Mouse (Mus musculus) gastrocnemius, postnatal 25 days (tissue): ENCODE results near the gene Macc1. TPM values are rescaled to one million over a fixed set of nuclear protein-coding genes. Genes with fewer than 3 reads are reported as not detected.

ENCODE experiments used
- DNase-seq: peaks from one replicate; pipeline ENCODE4 v3.0.0; 2022
- total RNA-seq, 2 experiments: library from RNA; stranded (reverse); gene quantifications; 1 replicate in 1 of 2; 2 replicates in 1 of 2; pipeline ENCODE4 v1.2.3; 2021

Macc1 gene
- total RNA-seq, 2 experiments from 2014 or later = not detected

DNA sequence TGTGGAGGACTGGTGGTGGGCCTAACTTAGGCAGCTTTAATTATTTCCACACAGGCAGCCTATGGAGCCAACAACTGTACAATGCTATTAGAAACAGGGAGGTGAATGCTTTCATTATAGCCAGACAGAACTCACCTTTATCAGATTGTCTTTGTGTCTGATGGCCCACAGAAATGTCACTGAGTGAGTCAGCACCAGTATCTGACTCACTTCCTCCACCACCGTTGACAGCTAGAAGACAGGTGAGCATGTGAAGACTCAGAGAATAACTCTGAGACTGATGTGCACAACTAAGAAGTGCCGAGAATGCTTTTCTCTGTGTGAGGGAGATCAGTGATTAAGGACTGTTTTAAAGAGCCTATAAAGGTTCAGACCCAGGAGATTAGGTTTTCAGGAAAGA, 73.9 kb downstream of the Macc1 start:
- DNase-seq = no peak

DNA sequence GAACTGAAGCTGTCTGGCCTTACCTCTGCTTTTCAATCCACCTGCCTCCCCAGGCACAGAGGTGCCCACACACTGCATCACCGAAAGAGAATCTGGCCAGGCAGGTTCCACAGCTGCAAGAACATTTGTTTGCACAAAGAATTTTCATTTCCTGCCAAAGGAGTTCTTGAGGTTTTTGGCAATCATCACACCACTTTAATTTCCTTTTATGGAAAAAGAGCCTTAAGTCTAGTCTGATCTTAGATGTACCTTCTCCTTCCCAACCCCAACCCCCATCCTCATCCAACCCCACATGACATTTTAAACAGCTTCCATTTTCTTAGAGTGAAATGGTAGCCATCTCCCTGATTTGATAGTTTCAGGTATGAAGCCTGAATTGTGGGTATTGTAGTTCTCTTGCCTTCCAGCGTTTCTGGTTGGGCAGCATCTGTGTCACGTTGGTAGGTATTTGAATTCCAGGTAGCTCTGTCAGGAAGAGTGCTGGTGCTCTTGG, 76.2 kb downstream of the Macc1 start:
- no peak for DNase-seq

GRCm38 (mm10) chr12:119398046-119398659, 84.1 kb downstream of the Macc1 start:
- no peak for DNase-seq

GRCm38 (mm10) chr12:119402273-119402672, 88.2 kb downstream of the Macc1 start:
- DNase-seq = no peak

DNA sequence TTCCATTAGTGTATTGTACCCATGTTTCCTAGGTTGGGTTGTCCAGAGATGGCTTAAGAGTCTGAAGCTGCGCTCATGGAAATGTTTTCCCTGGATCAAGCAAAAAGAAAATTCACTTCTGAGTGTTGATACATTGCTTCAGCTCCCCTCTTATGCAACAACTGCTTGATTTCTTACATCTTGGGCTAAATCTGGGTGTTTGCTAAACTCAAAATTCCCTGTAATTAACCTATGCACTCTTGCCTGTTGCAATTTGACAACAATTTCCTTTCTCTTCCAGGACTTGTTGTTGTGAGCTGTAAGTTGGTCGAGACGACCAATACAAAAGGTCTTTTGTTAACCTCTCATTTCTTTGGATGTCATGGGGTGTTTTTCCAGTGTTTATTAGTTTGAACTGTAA, 88.7 kb downstream of the Macc1 start:
- DNase-seq = no peak

- no peak for DNase-seq
Measured at GRCm38 (mm10) chr12:119404810-119405209, 90.7 kb downstream of the Macc1 start.

- DNase-seq = no peak
Measured at GRCm38 (mm10) chr12:119410522-119410921, 96.5 kb downstream of the Macc1 start.

- DNase-seq = no peak
Measured at GRCm38 (mm10) chr12:119410956-119411355, 96.9 kb downstream of the Macc1 start.

GRCm38 (mm10) chr12:119411982-119412381, 97.9 kb downstream of the Macc1 start:
- DNase-seq = no peak

DNA sequence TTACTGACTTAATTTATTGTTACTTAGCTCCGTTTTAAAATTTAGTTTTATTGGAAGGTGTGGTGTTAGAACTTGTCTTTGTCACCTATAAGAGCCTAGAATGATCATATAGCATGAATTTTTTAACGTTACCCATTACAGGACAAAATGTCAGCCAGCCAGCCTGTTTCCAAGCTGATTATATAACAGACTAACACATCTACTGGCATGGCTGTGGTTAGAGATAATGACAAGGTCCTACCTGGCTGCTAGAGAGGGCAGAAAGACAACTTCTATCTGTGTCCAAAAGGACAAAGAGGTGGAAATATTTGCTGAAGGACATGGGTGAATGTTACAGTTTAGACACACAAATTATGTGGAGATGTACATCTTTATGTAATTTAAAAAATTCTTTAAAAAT, 101.8 kb downstream of the Macc1 start:
- no peak for DNase-seq

GRCm38 (mm10) chr12:119425749-119426148, 111.7 kb downstream of the Macc1 start:
- DNase-seq = no peak

DNA sequence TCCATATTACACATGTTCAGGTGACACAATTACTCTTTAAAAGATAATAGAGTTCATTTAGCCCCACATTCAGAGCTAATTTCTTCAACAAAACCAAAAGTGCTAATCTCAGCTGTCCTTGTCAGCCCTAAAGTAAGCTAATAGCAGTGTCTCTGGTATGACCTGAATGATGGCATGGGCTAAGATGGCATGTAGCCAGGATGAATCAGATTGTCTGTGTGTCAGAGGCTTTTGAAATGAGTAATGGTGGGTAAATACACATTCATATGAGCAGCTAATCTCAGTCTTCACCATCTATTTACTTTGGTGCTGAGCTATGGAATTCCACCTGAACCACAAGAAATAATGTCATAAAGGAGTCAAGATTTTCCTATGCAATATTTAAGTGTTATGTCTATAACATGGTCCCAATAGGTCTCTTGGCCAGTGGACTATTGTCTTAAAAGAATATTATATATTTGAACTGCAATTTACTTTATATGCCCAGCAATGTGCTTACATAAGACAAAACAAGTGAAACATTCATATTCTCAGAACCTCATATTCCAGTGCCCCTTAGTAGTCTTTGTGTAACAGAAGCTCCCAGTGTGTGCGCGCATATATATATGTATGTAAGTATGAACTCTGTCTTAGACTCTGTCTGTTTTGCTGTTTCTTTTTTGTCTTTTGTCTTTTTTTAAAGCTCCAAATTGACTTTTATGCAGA, 112.3 kb downstream of the Macc1 start:
- DNase-seq = no peak

DNA sequence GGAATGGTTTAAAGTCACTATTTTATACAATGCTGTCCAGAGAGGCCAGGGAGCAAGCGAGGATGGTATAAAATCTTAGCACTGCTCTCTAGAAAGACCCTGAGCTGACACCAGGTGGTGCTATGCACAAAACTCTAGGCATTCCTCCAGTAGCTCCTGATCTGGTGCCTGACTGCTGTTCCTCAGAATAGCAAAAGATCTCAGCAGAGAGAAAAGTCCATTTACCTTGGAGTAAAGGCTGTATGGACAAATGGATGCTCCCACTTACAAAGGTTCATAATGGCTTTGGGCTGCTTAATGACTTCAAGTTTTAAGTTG, 112.8 kb downstream of the Macc1 start:
- DNase-seq = no peak

DNA sequence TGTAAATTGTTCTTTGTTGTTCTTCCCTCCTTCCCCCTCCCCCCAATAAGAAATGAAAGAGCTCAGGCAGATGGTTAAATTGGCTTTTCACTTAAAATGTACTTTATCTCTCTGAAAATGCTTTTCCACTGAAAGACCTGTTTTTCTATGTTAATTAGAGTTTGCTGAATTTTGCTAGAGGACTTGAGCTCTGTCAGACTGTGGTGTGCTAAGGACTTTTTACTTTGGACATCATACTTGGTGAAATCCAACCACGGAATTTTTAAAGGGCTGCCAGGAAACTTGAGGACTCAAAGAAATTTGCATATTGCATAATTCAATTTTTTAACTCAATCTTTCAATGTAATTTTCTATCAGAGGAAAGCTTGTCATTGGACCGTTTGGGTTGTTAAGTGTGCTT, 126.7 kb downstream of the Macc1 start:
- DNase-seq = no peak

GRCm38 (mm10) chr12:119450116-119450515, 136.0 kb downstream of the Macc1 start:
- no peak for DNase-seq

DNA sequence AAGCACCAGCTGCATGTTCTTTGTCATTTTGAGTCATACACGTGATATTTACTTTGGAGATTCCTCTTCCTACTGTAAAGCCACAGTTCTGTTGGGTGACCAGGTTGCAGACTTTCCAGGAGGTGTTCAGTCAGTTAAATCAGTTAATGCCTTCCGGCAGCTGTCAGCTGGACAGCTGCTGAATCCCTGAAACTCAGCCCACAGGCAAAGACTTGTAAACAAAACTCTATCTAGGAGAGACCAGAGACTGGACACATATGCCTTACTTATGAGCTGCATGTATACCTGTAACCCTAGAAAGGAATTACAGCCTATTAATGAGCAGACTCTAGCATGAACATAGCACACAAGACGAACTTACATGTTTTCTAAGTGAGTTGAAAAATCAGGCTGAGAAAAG, 137.2 kb downstream of the Macc1 start:
- no peak for DNase-seq

GRCm38 (mm10) chr12:119454076-119454475, 140.0 kb downstream of the Macc1 start:
- no peak for DNase-seq

- DNase-seq = no peak
Measured at GRCm38 (mm10) chr12:119464040-119464939, 150.2 kb downstream of the Macc1 start.

DNA sequence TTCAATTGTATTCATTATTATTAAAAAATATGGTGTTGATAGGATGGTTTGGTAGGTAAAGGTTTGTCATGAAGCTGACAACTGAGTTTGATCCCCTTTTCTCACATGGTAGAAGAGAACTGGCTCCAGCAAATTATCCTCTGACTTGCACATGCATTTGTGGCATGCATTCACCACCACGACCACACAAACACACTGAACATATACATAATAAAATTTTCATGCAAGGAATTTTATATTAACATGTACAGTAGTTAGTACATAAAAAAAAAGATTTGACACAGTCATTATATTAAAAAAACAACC, 150.8 kb downstream of the Macc1 start:
- no peak for DNase-seq

DNA sequence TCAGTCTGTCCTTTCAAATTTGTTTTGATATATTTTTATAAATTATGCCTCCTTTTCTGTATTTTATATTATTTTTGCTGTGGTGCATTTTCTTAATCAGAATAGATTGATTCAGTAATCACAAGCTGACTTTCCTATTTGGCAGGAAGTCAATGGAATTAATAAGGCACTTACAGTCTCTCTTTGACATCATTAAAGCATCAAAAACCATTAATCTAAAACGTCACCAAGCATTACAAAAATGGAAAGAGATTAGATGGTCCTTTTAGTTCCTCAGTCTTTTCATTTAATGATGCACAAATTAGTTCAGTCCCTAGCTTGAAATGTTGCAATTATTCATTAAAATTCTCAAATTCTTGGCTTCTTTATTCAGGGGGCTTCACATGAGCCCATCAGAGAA, 153.6 kb downstream of the Macc1 start:
- DNase-seq = no peak

DNA sequence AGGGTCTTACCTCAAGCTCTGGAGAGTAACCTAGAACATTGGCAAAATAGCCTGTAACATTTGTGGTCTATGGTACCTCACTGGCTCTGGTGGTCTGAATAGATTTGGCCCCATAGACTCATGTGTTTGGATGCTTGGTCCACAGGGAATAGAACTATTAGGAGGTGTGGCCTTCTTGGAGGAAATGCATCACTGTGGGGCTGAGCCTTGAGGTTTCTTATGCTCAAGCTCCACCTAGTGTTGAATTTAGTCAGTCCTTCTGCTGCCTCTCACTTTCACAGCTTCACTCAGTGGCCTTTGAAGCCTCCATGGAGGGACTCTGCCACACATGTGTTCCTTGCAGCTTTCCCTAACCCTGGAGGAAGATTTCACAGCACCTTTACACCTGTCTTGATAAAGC, 156.2 kb downstream of the Macc1 start:
- no peak for DNase-seq

DNA sequence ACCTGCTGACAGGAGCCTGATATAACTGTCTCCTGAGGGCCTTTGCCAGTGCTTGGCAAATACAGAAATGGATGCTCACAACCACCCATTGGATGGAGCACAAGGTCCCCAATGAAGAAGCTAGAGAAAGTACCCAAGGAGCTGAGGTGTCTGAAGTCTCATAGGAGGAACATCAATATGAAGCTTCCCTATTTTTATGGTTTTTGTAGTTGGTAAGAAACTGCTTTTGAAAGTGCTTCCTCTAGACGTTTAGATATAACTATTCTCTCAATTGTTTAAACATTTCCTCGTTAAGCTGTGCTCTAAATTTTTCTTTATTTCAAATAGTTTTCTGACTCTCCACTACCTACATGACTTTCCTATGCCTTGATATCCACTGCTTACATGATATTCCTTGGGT, 169.2 kb downstream of the Macc1 start:
- DNase-seq = no peak

GRCm38 (mm10) chr12:119483922-119484631, 170.0 kb downstream of the Macc1 start:
- DNase-seq = no peak
